Mouse (Mus musculus): ENCODE data around the gene Negr1. TPM values are rescaled to one million over a fixed set of nuclear protein-coding genes. Genes with fewer than 3 reads are reported as not detected.
"Not testable (repeated sequence)": the region's sequence is repeated elsewhere in the genome, so short reads cannot be mapped to it uniquely, and the experiment has no call there.

The Negr1 gene
- total RNA-seq, 1 experiment from 2014 or later, result 6.0 TPM

GRCm38 (mm10) chr3:157021632-157022031, 460.0 kb downstream of the Negr1 start:
- DNase-seq, result no peak

- no peak for DNase-seq
Measured at GRCm38 (mm10) chr3:157024580-157024979, 463.0 kb downstream of the Negr1 start.

GRCm38 (mm10) chr3:157031513-157032142, 470.0 kb downstream of the Negr1 start:
- no peak for DNase-seq

- no peak for DNase-seq
Measured at GRCm38 (mm10) chr3:157036016-157036415, 474.4 kb downstream of the Negr1 start.

- DNase-seq, result no peak
Measured at GRCm38 (mm10) chr3:157036568-157036967, 475.0 kb downstream of the Negr1 start.

- DNase-seq, result no peak
Measured at GRCm38 (mm10) chr3:157040619-157041018, 479.0 kb downstream of the Negr1 start.

GRCm38 (mm10) chr3:157044565-157044964, 483.0 kb downstream of the Negr1 start:
- no peak for DNase-seq

- DNase-seq, result not testable (repeated sequence)
Measured at GRCm38 (mm10) chr3:157064438-157064837, 502.8 kb downstream of the Negr1 start.

GRCm38 (mm10) chr3:157066331-157066730, 504.7 kb downstream of the Negr1 start:
- DNase-seq, result no peak

- no peak for DNase-seq
Measured at GRCm38 (mm10) chr3:157079250-157079965, 517.8 kb downstream of the Negr1 start.

GRCm38 (mm10) chr3:157079966-157080306, 518.3 kb downstream of the Negr1 start:
- no peak for DNase-seq

- DNase-seq, result no peak
Measured at GRCm38 (mm10) chr3:157080585-157080984, 519.0 kb downstream of the Negr1 start.

GRCm38 (mm10) chr3:157082808-157083784, 521.5 kb downstream of the Negr1 start:
- DNase-seq, result no peak

- no peak for DNase-seq
Measured at GRCm38 (mm10) chr3:157085180-157085579, 523.6 kb downstream of the Negr1 start.

GRCm38 (mm10) chr3:157090051-157090450, 528.5 kb downstream of the Negr1 start:
- DNase-seq, result no peak

GRCm38 (mm10) chr3:157096284-157096683, 534.7 kb downstream of the Negr1 start:
- DNase-seq, result no peak

- DNase-seq, result no peak
Measured at GRCm38 (mm10) chr3:157097514-157097913, 535.9 kb downstream of the Negr1 start.

- DNase-seq, result no peak
Measured at GRCm38 (mm10) chr3:157098417-157098816, 536.8 kb downstream of the Negr1 start.

GRCm38 (mm10) chr3:157104866-157105579, 543.4 kb downstream of the Negr1 start:
- no peak for DNase-seq

GRCm38 (mm10) chr3:157105580-157106264, 544.1 kb downstream of the Negr1 start:
- DNase-seq, result no peak

- no peak for DNase-seq
Measured at GRCm38 (mm10) chr3:157108156-157108555, 546.6 kb downstream of the Negr1 start.

Data from adrenal gland, postnatal 14 days (tissue).